Mouse (Mus musculus) cerebellum, adult 2 months (tissue): ENCODE measurements around the gene Hdac4. TPM values are rescaled to one million over a fixed set of nuclear protein-coding genes. Genes with fewer than 3 reads are reported as not detected.

Experiments used
- DNase-seq, 2 experiments: peaks; one replicate each; pipeline ENCODE4 v3.0.0; 2021
- H3K27ac ChIP-seq: fragments of 200-500 bp; 2 replicates; pipeline ENCODE4 v1.5.1; 2012; ENCODE audit warnings: low read length, control low read depth, inconsistent platforms; ENCODE audit not compliant: insufficient read depth
- H3K27me3 ChIP-seq: fragments of 200-500 bp; 2 replicates; pipeline ENCODE4 v1.6.1; 2012; ENCODE audit warnings: inconsistent platforms, mild to moderate bottlenecking, low read length, moderate library complexity; ENCODE audit not compliant: control insufficient read depth, insufficient read depth
- H3K4me1 ChIP-seq: fragments of 200-500 bp; 2 replicates; pipeline ENCODE4 v1.6.1; 2011; ENCODE audit warnings: low read length; ENCODE audit not compliant: control insufficient read depth, insufficient read depth
- H3K4me3 ChIP-seq: fragments of 200-500 bp; replicated peaks from 2 replicates; pipeline ENCODE3; 2011; ENCODE audit warnings: mild to moderate bottlenecking, low read depth, low read length, control low read depth; ENCODE audit not compliant: insufficient read depth
- CTCF ChIP-seq: fragments of 200-500 bp; IDR thresholded peaks from 2 replicates; pipeline ENCODE4 v1.5.1; 2011; ENCODE audit warnings: low read depth, mild to moderate bottlenecking, control low read depth, low read length, moderate library complexity, borderline replicate concordance; ENCODE audit not compliant: insufficient read depth
- POLR2A ChIP-seq: fragments of 200-500 bp; IDR thresholded peaks from 2 replicates; pipeline ENCODE4 v1.6.1; 2011; ENCODE audit warnings: low read length, control low read depth, borderline replicate concordance; ENCODE audit not compliant: insufficient read depth
- WGBS: fragments of 180-500 bp; shearing (Covaris S2); methylation state at CpG from one replicate; pipeline ENCODE4 v1.1.7; 2018; 5-methylcytosine and 5-hydroxymethylcytosine counted together
- polyA plus RNA-seq: library from polyadenylated mRNA; depleted of rRNA; stranded (reverse); fragments of >200 nt; gene quantifications from 2 replicates; pipeline ENCODE4 v1.2.3, GENCODE M21; 2012

Hdac4 gene
- polyA plus RNA-seq, 1 experiment = 24.7 TPM

DNA sequence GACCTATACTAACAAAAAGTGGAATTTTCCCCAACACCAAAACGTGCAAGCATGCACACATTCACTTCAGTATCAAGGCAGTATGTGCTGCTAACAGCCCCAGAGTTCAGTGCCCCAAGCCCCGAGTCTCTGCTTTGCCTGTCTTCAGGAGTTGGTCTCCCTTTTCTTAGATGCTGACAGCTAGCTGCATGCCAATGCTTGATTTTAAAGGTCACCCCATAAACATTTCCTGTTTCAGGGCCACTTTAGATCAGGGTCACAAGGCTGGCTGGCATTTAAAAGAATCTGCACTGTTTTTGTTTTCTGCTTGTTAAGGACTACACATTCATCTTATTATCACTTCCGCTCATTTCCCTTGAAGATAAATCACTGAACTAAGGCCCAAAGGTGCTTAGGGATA lies 92.1 kb downstream of the Hdac4 start:
- no peak for TF ChIP-seq POLR2A
- no peak for TF ChIP-seq CTCF
- H3K27me3 ChIP-seq = no peaks in the 10 kb centered on the region; the same call in 1 of the 2 replicates
- peaks cover 45% of the 10 kb centered on the region for H3K4me1 ChIP-seq
- DNase-seq = no peak
- H3K4me3 ChIP-seq = no peak overlapping the region
- H3K27ac ChIP-seq = no peak overlapping the region
- 89% methylated on average over 3 of the region's 3 CpGs for WGBS

DNA sequence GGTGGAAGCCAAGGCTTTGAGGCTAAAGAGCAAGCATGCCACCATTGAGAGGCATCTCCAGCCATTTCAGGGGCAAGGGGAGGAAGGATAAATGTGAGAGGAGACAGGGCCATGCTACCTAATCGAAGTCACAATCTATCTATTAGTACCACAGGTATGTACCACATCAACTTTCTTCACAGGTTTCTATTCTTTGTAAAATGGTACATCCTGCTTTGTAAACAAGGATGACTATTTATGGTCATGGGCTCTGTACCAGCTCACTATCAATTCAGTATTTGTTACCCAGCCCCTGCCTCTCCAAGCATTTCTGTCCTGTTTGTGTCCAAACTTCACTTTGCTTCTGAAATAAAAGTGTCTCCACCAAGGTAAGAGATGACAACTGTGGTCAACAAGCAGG lies 92.7 kb downstream of the Hdac4 start:
- TF ChIP-seq CTCF = no peak
- no peak for TF ChIP-seq POLR2A
- Histone ChIP-seq H3K27me3 (no peaks in the 10 kb centered on the region; the same call in 1 of the 2 replicates), H3K4me1 (peaks cover 40% of the 10 kb centered on the region), H3K27ac (no peak overlapping the region), H3K4me3 (no peak overlapping the region)
- 97% methylated on average over 1 of the region's 1 CpGs for WGBS
- no peak for DNase-seq

DNA sequence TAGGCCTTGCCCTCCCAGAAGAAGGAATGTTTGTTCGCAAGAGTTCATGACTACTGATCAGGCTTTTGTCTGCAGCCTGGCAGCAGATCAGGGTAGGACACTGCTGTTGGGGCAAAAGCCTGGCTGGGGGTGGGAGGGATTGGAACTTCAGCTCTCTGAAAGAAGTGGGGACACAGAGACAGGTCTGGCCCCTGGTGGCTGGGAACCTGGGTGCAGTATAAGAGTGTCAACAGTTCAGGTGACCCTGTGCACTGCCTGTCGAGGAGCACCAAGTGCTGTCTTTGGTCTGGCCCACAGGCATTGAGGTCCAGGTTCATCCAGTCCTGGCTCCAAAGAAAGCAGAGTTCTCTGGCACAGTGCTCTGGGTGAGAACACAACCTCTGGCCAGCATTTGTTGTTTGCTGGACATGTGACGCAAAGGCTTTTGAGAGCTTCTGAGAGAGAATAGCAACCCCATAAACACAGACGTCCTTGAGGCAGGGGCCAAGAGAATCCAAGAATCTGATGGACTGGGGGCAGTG lies 95.1 kb downstream of the Hdac4 start:
- no peak for TF ChIP-seq CTCF
- no peak for TF ChIP-seq POLR2A
- H3K27ac ChIP-seq = no peak overlapping the region
- WGBS = 71% methylated on average over 4 of the region's 4 CpGs
- H3K27me3 ChIP-seq = no peaks in the 10 kb centered on the region; the same call in 1 of the 2 replicates
- DNase-seq = peak in 1 of 2 experiments; percentile 42
- no peak overlapping the region for H3K4me3 ChIP-seq
- peaks cover 19% of the 10 kb centered on the region for H3K4me1 ChIP-seq

DNA sequence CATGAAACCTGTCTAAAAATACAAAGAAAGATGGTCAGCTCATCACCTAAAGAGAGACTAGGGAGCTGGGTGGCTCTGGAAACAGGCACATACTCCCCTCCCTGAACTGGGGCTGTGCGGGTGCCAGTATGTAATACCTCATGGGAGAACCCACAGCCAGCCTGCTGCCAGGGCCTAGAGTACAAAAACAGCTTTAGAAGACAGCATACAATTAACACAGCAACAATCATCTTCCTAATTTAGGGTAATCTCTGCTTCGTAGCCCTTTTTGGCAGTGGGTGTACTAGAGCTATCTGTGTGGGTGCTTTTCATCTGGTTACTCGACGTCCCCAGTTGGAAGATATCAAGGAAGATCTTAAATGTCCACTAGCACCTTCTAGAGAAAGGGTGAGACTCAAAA lies 95.5 kb downstream of the Hdac4 start:
- Histone ChIP-seq H3K27me3 (no peaks in the 10 kb centered on the region; the same call in 1 of the 2 replicates), H3K4me1 (peaks cover 18% of the 10 kb centered on the region), H3K27ac (peak overlapping the region; percentile 30; the same call in 1 of the 2 replicates), H3K4me3 (no peak overlapping the region)
- TF ChIP-seq CTCF (no peak), POLR2A (no peak)
- no peak for DNase-seq
- WGBS = 66% methylated on average over 4 of the region's 4 CpGs

- peaks cover 16% of the 10 kb centered on the region for H3K4me1 ChIP-seq
- no peak overlapping the region for H3K4me3 ChIP-seq
- peak in 1 of 2 experiments; percentile 30 for DNase-seq
- no peak overlapping the region for H3K27ac ChIP-seq
- no peak for TF ChIP-seq POLR2A
- no peak for TF ChIP-seq CTCF
- H3K27me3 ChIP-seq = no peaks in the 10 kb centered on the region; the same call in 1 of the 2 replicates
- 17% methylated on average over 4 of the region's 4 CpGs for WGBS
Measured at GRCm38 (mm10) chr1:92099502-92099901, 96.0 kb downstream of the Hdac4 start.

GRCm38 (mm10) chr1:92098456-92098855 lies 97.0 kb downstream of the Hdac4 start:
- DNase-seq = no peak
- Histone ChIP-seq H3K4me1 (peaks cover 13% of the 10 kb centered on the region), H3K27me3 (no peaks in the 10 kb centered on the region; the same call in 1 of the 2 replicates), H3K27ac (no peak overlapping the region), H3K4me3 (no peak overlapping the region)
- no peak for TF ChIP-seq CTCF
- no peak for TF ChIP-seq POLR2A
- 84% methylated on average over 3 of the region's 3 CpGs for WGBS

GRCm38 (mm10) chr1:92096991-92097525 lies 98.4 kb downstream of the Hdac4 start:
- no peak overlapping the region for H3K27ac ChIP-seq
- WGBS = 54% methylated on average over 3 of the region's 3 CpGs
- no peaks in the 10 kb centered on the region; the same call in 1 of the 2 replicates for H3K27me3 ChIP-seq
- H3K4me1 ChIP-seq = peaks cover 10% of the 10 kb centered on the region
- DNase-seq = no peak
- no peak for TF ChIP-seq POLR2A
- TF ChIP-seq CTCF = no peak
- H3K4me3 ChIP-seq = no peak overlapping the region

DNA sequence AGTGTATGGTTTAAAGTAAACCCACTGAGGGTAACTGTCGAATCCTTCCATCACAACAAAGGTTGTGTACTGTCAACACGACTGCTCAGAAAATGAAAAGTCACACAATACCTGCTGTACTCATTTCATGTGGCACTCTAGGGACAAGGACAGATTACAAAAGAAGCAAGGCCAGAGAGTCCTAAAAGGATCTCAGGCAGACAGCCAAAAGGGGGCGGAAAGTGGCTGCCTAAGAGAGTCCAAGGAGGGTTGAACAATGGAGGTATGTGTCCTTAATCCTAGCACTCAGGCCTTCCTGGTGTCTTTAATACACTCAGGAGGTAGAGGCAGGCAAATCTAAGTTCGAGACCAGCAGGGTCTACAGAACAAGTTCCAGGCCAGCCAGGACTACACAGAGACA lies 103.2 kb downstream of the Hdac4 start:
- TF ChIP-seq CTCF = no peak
- TF ChIP-seq POLR2A = no peak
- DNase-seq = peak in 1 of 2 experiments; percentile 4
- no peak overlapping the region for H3K27ac ChIP-seq
- H3K27me3 ChIP-seq = no peaks in the 10 kb centered on the region
- no peak overlapping the region for H3K4me3 ChIP-seq
- WGBS = 87% methylated on average over 4 of the region's 4 CpGs
- H3K4me1 ChIP-seq = peaks cover 6% of the 10 kb centered on the region
